Comparison of ENCODE assay signal across 8 mouse cellular contexts in genomic region chr16:17251539-17251938, GRCm38 (mm10). TPM values are rescaled to one million over a fixed set of nuclear protein-coding genes. Genes with fewer than 3 reads are reported as not detected.
DNase-seq lines count a peak whose midpoint lies in the region; ATAC-seq and TF ChIP-seq lines count a peak whose summit lies in the region.

No protein-coding gene starts in this region.

- no peak overlapping the region for H3K27ac ChIP-seq in embryonic facial prominence, embryonic 12.5 days
- no peak overlapping the region for H3K27ac ChIP-seq in embryonic facial prominence, embryonic 10.5 days (replicated peaks)
- H3K27ac ChIP-seq in kidney, adult 2 months (ENCODE audit: insufficient read depth, low read depth, low read length), result no peak overlapping the region

- H3K9ac ChIP-seq in embryonic facial prominence, embryonic 12.5 days, result no peak overlapping the region

- 66% methylated on average over 3 of the region's 3 CpGs for WGBS in embryonic facial prominence, embryonic 12.5 days
- WGBS in embryonic facial prominence, embryonic 10.5 days, result 80% methylated on average over 3 of the region's 3 CpGs
- WGBS in kidney, adult 2 months, result 27% methylated on average over 3 of the region's 3 CpGs
- 42% methylated on average over 3 of the region's 3 CpGs for WGBS in lung, adult 2 months

- H3K9me3 ChIP-seq in embryonic facial prominence, embryonic 12.5 days, result no peaks in the 10 kb centered on the region
- H3K9me3 ChIP-seq in embryonic facial prominence, embryonic 10.5 days, result no peaks in the 10 kb centered on the region

- ATAC-seq in embryonic facial prominence, embryonic 12.5 days (ENCODE audit: insufficient number of reproducible peaks, insufficient read depth, low FRiP score, low TSS enrichment), result peak; percentile 28; the same call in 1 of the 2 replicates
- ATAC-seq in inflammation-experienced regulatory T-cells, adult 6 months, result no peak

- H3K4me1 ChIP-seq in embryonic facial prominence, embryonic 12.5 days, result peaks cover 30% of the 10 kb centered on the region
- peaks cover 48% of the 10 kb centered on the region for H3K4me1 ChIP-seq in embryonic facial prominence, embryonic 10.5 days
- H3K4me1 ChIP-seq in kidney, adult 2 months (ENCODE audit: control insufficient read depth, insufficient read depth, low read length), result peaks cover 9% of the 10 kb centered on the region; the same call in 1 of the 2 replicates
- H3K4me1 ChIP-seq in lung, adult 2 months (ENCODE audit: control insufficient read depth, insufficient read depth, low read length), result no peaks in the 10 kb centered on the region

- H3K27me3 ChIP-seq in embryonic facial prominence, embryonic 12.5 days, result no peaks in the 10 kb centered on the region
- H3K27me3 ChIP-seq in embryonic facial prominence, embryonic 10.5 days (replicated peaks; ENCODE audit: low read depth, poor library complexity, severe bottlenecking), result no peaks in the 10 kb centered on the region
- H3K27me3 ChIP-seq in kidney, adult 2 months (replicated peaks; ENCODE audit: control insufficient read depth, insufficient read depth, low read length), result no peaks in the 10 kb centered on the region

- no peak for DNase-seq in embryonic facial prominence, embryonic 10.5 days (ENCODE audit: low spot score)
- peak; percentile 56 for DNase-seq in right cerebral cortex, postnatal 4 days
- DNase-seq in right cerebral cortex, adult 18-20 months, result no peak
- peak; percentile 97 for DNase-seq in kidney, adult 2 months
- peak; percentile 87 for DNase-seq in lung, adult 2 months
- DNase-seq in frontal cortex, postnatal 14 days (ENCODE audit: low spot score in 2 of 2), result no peak

- no peak for TF ChIP-seq POLR2A in kidney, adult 2 months (IDR thresholded peaks at IDR 0.05; ENCODE audit: low read depth, low read length)
- TF ChIP-seq POLR2A in lung, adult 2 months (IDR thresholded peaks at IDR 0.05; ENCODE audit: borderline replicate concordance, extremely low read depth, low read depth, low read length), result no peak

- TF ChIP-seq CTCF in kidney, adult 2 months (conservative IDR thresholded peaks at IDR 0.05; ENCODE audit: insufficient read depth, insufficient read length, low read depth, low read length), result no peak
- TF ChIP-seq CTCF in lung, adult 2 months (IDR thresholded peaks at IDR 0.05; ENCODE audit: insufficient read depth, low read length), result no peak

- H3K4me2 ChIP-seq in embryonic facial prominence, embryonic 12.5 days (replicated peaks), result no peak overlapping the region

- H3K36me3 ChIP-seq in embryonic facial prominence, embryonic 12.5 days, result peaks cover 10% of the 10 kb centered on the region; the same call in 1 of the 2 replicates
- H3K36me3 ChIP-seq in embryonic facial prominence, embryonic 10.5 days (replicated peaks), result peaks cover 15% of the 10 kb centered on the region
- H3K36me3 ChIP-seq in kidney, adult 2 months (ENCODE audit: control insufficient read depth, insufficient read depth, low read length), result no peaks in the 10 kb centered on the region

- no peak overlapping the region for H3K4me3 ChIP-seq in embryonic facial prominence, embryonic 12.5 days
- H3K4me3 ChIP-seq in embryonic facial prominence, embryonic 10.5 days, result no peak overlapping the region
- no peak overlapping the region for H3K4me3 ChIP-seq in kidney, adult 2 months (ENCODE audit: insufficient read depth, low read depth, low read length)
- no peak overlapping the region for H3K4me3 ChIP-seq in lung, adult 2 months (replicated peaks; ENCODE audit: extremely low read depth, low read depth, low read length)

RNA-seq across cellular contexts. Expression of gene Hic2, which starts 18.2 kb away (rescaled TPM):
- polyA plus RNA-seq in embryonic facial prominence, embryonic 12.5 days (2016; fragmentation: Nextera tagmentation; extraction: Ambion mirVana), result 10.6 and 12.7 TPM in 2 replicates
- 17.0 and 17.1 TPM in 2 replicates for polyA plus RNA-seq in embryonic facial prominence, embryonic 10.5 days (2016; fragmentation: Nextera tagmentation; extraction: Ambion mirVana)
- polyA plus RNA-seq in kidney, adult 2 months (2012; rRNA removed), result 1.5 and 1.8 TPM in 2 replicates
- 2.0 and 2.2 TPM in 2 replicates for polyA plus RNA-seq in lung, adult 2 months (2012; rRNA removed)
- 1 to 10 TPM in 1 of 3 experiments, under 1 TPM in 2; 0.72 to 1.8 (median 0.83) TPM for polyA plus RNA-seq in inflammation-experienced regulatory T-cells, adult 6 months (2017; shearing (Covaris generic))

RNA-seq across cellular contexts. Expression of gene Tmem191c, which starts 24.3 kb away (rescaled TPM):
- 15.0 TPM in 2 replicates for polyA plus RNA-seq in embryonic facial prominence, embryonic 12.5 days (2016; fragmentation: Nextera tagmentation; extraction: Ambion mirVana)
- polyA plus RNA-seq in embryonic facial prominence, embryonic 10.5 days (2016; fragmentation: Nextera tagmentation; extraction: Ambion mirVana), result 7.1 and 8.9 TPM in 2 replicates
- 7.7 and 8.0 TPM in 2 replicates for polyA plus RNA-seq in kidney, adult 2 months (2012; rRNA removed)
- 7.0 and 8.6 TPM in 2 replicates for polyA plus RNA-seq in lung, adult 2 months (2012; rRNA removed)
- 10 to 100 TPM; 16.9 to 42.0 (median 36.2) TPM for polyA plus RNA-seq in inflammation-experienced regulatory T-cells, adult 6 months (2017; shearing (Covaris generic))

RNA-seq across cellular contexts. Expression of gene Rimbp3, which starts 43.1 kb away (rescaled TPM):
- 0.46 and 0.52 TPM in 2 replicates for polyA plus RNA-seq in embryonic facial prominence, embryonic 12.5 days (2016; fragmentation: Nextera tagmentation; extraction: Ambion mirVana)
- polyA plus RNA-seq in embryonic facial prominence, embryonic 10.5 days (2016; fragmentation: Nextera tagmentation; extraction: Ambion mirVana), result 0.70 and 0.79 TPM in 2 replicates
- 0.05 and 0.08 TPM in 2 replicates for polyA plus RNA-seq in kidney, adult 2 months (2012; rRNA removed)
- 0.02 and 0.07 TPM in 2 replicates for polyA plus RNA-seq in lung, adult 2 months (2012; rRNA removed)
- polyA plus RNA-seq in inflammation-experienced regulatory T-cells, adult 6 months (2017; shearing (Covaris generic)), result under 1 TPM in 1 of 3 experiments, not detected in 2; 0.07 TPM

RNA-seq across cellular contexts. Expression of gene Ube2l3, which starts 49.1 kb away (rescaled TPM):
- 339 and 358 TPM in 2 replicates for polyA plus RNA-seq in embryonic facial prominence, embryonic 12.5 days (2016; fragmentation: Nextera tagmentation; extraction: Ambion mirVana)
- polyA plus RNA-seq in embryonic facial prominence, embryonic 10.5 days (2016; fragmentation: Nextera tagmentation; extraction: Ambion mirVana), result 410 and 436 TPM in 2 replicates
- polyA plus RNA-seq in kidney, adult 2 months (2012; rRNA removed), result 64.6 and 73.6 TPM in 2 replicates
- 40.4 and 51.2 TPM in 2 replicates for polyA plus RNA-seq in lung, adult 2 months (2012; rRNA removed)
- 100 to 1,000 TPM; 241 to 356 (median 330) TPM for polyA plus RNA-seq in inflammation-experienced regulatory T-cells, adult 6 months (2017; shearing (Covaris generic))

Comparison
In these comparisons a context has a peak if more than half of its experiments do, and no peak if none do; other contexts are left out.
1. DNase-seq: peak in right cerebral cortex, postnatal 4 days (single experiment), kidney, adult 2 months (single experiment) and lung, adult 2 months (single experiment); none in embryonic facial prominence, embryonic 10.5 days (single experiment), right cerebral cortex, adult 18-20 months (single experiment) and frontal cortex, postnatal 14 days (0 of 2).